Mouse (Mus musculus) heart, adult 10 weeks (tissue): ENCODE results near the gene Olfr1090. TPM values are rescaled to one million over a fixed set of nuclear protein-coding genes. Genes with fewer than 3 reads are reported as not detected.

Source experiments
- polyA plus RNA-seq: library from polyadenylated mRNA; stranded (reverse); fragments of 350-450 nt; fragmentation: Illumina TruSeq; extraction: RNeasy Lipid Tissue Mini Kit (QIAGEN cat#74804); gene quantifications from one replicate; pipeline ENCODE4 v1.2.3, GENCODE M21; 2014; ENCODE audit warnings: low read depth, low replicate concordance

The Olfr1090 gene
- polyA plus RNA-seq = not detected

DNA sequence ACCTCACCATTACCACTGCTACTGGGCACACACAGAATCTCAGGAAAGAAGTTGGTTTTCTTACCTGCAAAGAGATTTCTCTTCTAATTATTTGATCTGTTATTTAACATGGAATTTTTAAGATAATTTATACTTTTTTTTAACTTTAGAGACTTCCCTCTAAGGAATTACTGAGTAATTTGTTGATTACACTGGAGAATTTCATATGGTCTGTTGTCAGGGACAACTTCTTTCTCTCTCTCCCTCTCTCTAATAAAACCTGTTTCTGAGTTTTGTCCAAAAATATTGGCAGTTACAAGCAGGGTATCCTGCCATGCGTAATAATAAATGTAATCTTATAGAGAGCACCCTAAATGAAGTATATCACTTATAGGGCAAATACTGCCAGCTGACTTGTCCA is at the start of gene Olfr1090:
TSS of gene Olfr1090 (minus strand) at position 101 of the 400 bp plus-strand sequence.

DNA sequence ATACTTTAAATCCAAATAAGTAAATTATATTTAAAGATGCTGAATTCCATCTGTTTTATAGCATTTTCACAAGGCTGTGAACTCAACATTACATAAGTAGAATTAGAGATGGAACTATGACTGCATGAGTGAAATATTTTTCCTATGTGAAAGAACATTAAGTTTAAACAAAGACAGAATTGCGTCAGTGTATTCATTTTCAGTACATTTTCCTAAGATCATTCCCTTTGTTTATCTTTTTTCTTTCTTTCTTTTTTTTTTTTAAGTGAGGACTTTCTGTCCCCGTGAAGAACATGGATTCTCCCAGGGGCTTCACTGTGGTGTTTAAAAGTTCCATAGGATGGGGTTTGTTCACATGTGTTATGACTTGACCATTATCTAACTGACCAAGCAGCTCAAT is 23.4 kb upstream of the Olfr1090 start, which contains the start of gene Olfr1093:
TSS of gene Olfr1093 (plus strand) at position 301 of the 400 bp plus-strand sequence.

DNA sequence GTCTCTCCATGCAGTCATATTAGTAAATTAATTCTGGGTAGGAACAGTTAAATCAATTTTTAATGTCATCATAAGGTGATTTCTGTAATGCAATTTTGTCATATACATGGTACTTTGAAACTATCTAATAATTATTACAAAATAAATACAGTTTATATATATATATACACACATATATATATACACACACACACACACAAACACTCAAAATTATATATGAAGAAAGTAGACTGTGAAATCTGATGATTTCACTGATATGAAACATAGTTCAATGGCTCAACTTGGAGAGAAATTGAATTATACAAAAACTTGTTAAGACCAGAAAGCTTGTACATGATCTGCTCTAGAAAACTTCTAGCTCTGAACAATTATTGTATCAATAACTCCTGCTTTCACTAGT is 25.2 kb downstream of the Olfr1090 start, which contains the start of gene Olfr1089:
TSS of gene Olfr1089 (minus strand) at position 101 of the 400 bp plus-strand sequence.

Other genes starting within 250 kb of the Olfr1090 start
- not detected for gene Olfr1079, start 216.5 kb downstream of the Olfr1090 start, polyA plus RNA-seq
- gene Olfr1080, start 200.8 kb downstream of the Olfr1090 start, polyA plus RNA-seq = not detected
- gene Olfr1082, start 160.0 kb downstream of the Olfr1090 start, polyA plus RNA-seq = not detected
- not detected for gene Olfr1084, start 119.3 kb downstream of the Olfr1090 start, polyA plus RNA-seq
- not detected for gene Olfr1085, start 97.0 kb downstream of the Olfr1090 start, polyA plus RNA-seq
- not detected for gene Olfr1086, start 78.9 kb downstream of the Olfr1090 start, polyA plus RNA-seq
- gene Olfr1087, start 60.6 kb downstream of the Olfr1090 start, polyA plus RNA-seq = not detected
- gene Olfr1089, start 25.3 kb downstream of the Olfr1090 start, polyA plus RNA-seq = not detected
- gene Olfr1093, start 23.5 kb upstream of the Olfr1090 start, polyA plus RNA-seq = not detected
- not detected for gene Olfr141, start 51.0 kb upstream of the Olfr1090 start, polyA plus RNA-seq
- not detected for gene Olfr1094, start 65.7 kb upstream of the Olfr1090 start, polyA plus RNA-seq
- not detected for gene Olfr1095, start 92.7 kb upstream of the Olfr1090 start, polyA plus RNA-seq
- not detected for gene Gm13723, start 115.8 kb upstream of the Olfr1090 start, polyA plus RNA-seq
- gene Olfr1097, start 133.2 kb upstream of the Olfr1090 start, polyA plus RNA-seq = not detected
- not detected for gene Olfr1098, start 165.6 kb upstream of the Olfr1090 start, polyA plus RNA-seq
- not detected for gene Olfr1099, start 201.7 kb upstream of the Olfr1090 start, polyA plus RNA-seq
- gene Olfr1100, start 221.0 kb upstream of the Olfr1090 start, polyA plus RNA-seq = not detected
- not detected for gene Olfr1101, start 232.2 kb upstream of the Olfr1090 start, polyA plus RNA-seq
- gene Olfr1102, start 239.4 kb upstream of the Olfr1090 start, polyA plus RNA-seq = not detected